Mouse (Mus musculus) liver, embryonic 13.5 days (tissue): ENCODE results near the gene Cfap161. TPM values are rescaled to one million over a fixed set of nuclear protein-coding genes. Genes with fewer than 3 reads are reported as not detected.

Experiments used
- ATAC-seq: fragments of 200-750 bp; cut with Nextera tagmentation; 2 replicates; pipeline ENCODE4 v1.8.0; 2017; ENCODE audit warnings: low read depth, mild to moderate bottlenecking, moderate number of reproducible peaks, moderate library complexity
- DNase-seq: peaks from one replicate; pipeline ENCODE4 v3.0.0; 2022
- H3K27ac ChIP-seq: fragments of 300-500 bp; sonication (generic); 2 replicates; pipeline ENCODE4 v1.5.1; 2015; ENCODE audit warnings: moderate library complexity, mild to moderate bottlenecking, inconsistent platforms
- H3K27me3 ChIP-seq: fragments of 300-500 bp; sonication (generic); 2 replicates; pipeline ENCODE4 v1.6.1; 2015; ENCODE audit warnings: mild to moderate bottlenecking, inconsistent platforms
- H3K36me3 ChIP-seq: fragments of 300-500 bp; sonication (generic); 2 replicates; pipeline ENCODE4 v1.6.1; 2015; ENCODE audit warnings: mild to moderate bottlenecking, inconsistent platforms
- H3K4me1 ChIP-seq: fragments of 300-500 bp; sonication (generic); replicated peaks from 2 replicates; pipeline ENCODE4 v1.6.1; 2015; ENCODE audit warnings: inconsistent platforms
- H3K4me2 ChIP-seq: fragments of 300-500 bp; sonication (generic); 2 replicates; pipeline ENCODE4 v1.6.1; 2015; ENCODE audit warnings: inconsistent platforms, mild to moderate bottlenecking, moderate library complexity
- H3K4me3 ChIP-seq: fragments of 300-500 bp; sonication (generic); replicated peaks from 2 replicates; pipeline ENCODE4 v1.5.1; 2015; ENCODE audit warnings: mild to moderate bottlenecking, inconsistent platforms
- H3K9ac ChIP-seq: fragments of 300-500 bp; sonication (generic); 2 replicates; pipeline ENCODE4 v1.6.1; 2015; ENCODE audit warnings: mild to moderate bottlenecking, inconsistent platforms
- H3K9me3 ChIP-seq: fragments of 300-500 bp; sonication (generic); replicated peaks from 2 replicates; pipeline ENCODE4 v1.6.1; 2016; ENCODE audit warnings: inconsistent platforms
- whole genome bisulfite sequencing: fragments of 180-500 bp; shearing (Covaris S2); methylation state at CpG from one replicate; pipeline ENCODE4 v1.1.7; 2015; ENCODE audit not compliant: insufficient replicate concordance; 5-methylcytosine and 5-hydroxymethylcytosine counted together
- polyA plus RNA-seq: library from polyadenylated mRNA; unstranded; fragments of >200 nt; fragmentation: Nextera tagmentation; extraction: Ambion mirVana; gene quantifications from 2 replicates; pipeline ENCODE4 v1.2.1, GENCODE M21; 2015

Gene Cfap161
- polyA plus RNA-seq, 1 experiment from 2014 or later, result not detected

DNA sequence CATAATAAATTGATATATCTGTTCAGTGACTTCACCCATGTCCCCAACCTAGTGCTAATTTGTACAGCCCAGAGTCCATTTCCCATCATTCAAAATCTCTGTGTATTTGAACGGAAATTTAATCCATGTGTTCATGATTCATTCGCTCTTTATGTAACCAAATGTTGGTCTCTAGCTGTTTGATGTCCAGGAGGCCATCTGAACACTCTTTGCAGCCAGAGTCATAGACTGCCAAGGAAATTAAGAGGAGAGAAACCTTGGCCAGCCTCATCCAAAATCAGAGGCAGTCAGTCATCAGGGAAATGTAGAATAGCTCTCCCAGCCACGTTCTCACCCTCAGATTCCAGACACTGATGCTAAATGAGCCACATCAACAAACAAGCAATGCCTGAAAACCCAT lies 31.0 kb downstream of the Cfap161 start:
- H3K27me3 ChIP-seq, result no peaks in the 10 kb centered on the region
- H3K36me3 ChIP-seq, result no peaks in the 10 kb centered on the region
- H3K27ac ChIP-seq, result no peak overlapping the region
- no peak overlapping the region for H3K4me2 ChIP-seq
- 45% methylated on average over 3 of the region's 3 CpGs for WGBS
- no peak overlapping the region for H3K9ac ChIP-seq
- H3K4me3 ChIP-seq, result no peak overlapping the region
- ATAC-seq, result no peak
- H3K4me1 ChIP-seq, result no peaks in the 10 kb centered on the region
- no peaks in the 10 kb centered on the region for H3K9me3 ChIP-seq
- DNase-seq, result no peak

DNA sequence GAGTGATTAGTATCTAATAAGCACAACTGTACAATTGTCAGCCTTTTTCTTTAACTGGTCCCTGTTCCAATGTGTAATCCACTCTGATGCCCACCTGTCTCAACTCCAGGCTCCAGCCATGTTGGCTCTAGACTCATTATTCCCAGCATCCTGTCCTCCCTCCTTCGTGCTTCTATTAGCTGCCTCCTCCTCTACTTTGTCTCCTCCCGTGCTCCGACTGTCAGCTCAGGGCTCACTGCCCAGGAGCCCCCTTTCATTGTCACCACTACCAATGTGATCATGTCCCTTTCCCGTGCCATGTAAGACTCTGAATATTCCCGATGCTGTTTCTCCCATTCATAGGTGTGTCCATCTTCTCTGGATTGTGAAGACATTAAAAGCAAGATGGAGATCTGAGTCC lies 32.3 kb downstream of the Cfap161 start:
- H3K4me1 ChIP-seq, result no peaks in the 10 kb centered on the region
- no peak overlapping the region for H3K9ac ChIP-seq
- no peaks in the 10 kb centered on the region for H3K27me3 ChIP-seq
- no peak for ATAC-seq
- H3K4me3 ChIP-seq, result no peak overlapping the region
- 58% methylated on average over 5 of the region's 5 CpGs for whole genome bisulfite sequencing
- DNase-seq, result no peak
- no peaks in the 10 kb centered on the region for H3K9me3 ChIP-seq
- H3K27ac ChIP-seq, result no peak overlapping the region
- H3K4me2 ChIP-seq, result no peak overlapping the region
- H3K36me3 ChIP-seq, result no peaks in the 10 kb centered on the region

DNA sequence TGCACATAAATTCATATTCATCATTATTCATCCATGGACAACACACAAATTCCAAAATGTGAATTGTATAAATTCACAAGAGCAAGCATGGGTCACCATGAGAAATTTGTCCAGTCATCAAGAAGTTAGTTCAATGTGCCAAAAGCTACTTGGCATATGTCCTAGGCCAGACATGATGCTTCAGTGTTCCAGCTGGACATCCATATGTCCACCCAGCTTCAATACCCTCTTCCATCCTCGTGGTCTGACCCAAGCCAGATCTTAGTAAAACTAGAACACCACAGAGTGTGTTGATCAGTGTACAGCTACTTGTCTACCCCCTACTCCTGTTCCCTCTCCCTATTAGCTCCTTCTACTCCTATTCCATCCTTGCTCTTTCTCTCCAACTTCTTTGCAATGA lies 43.6 kb downstream of the Cfap161 start:
- no peak for ATAC-seq
- H3K36me3 ChIP-seq, result no peaks in the 10 kb centered on the region
- no peak overlapping the region for H3K9ac ChIP-seq
- H3K4me2 ChIP-seq, result no peak overlapping the region
- H3K4me3 ChIP-seq, result no peak overlapping the region
- H3K4me1 ChIP-seq, result no peaks in the 10 kb centered on the region
- no peak for DNase-seq
- no peaks in the 10 kb centered on the region for H3K27me3 ChIP-seq
- 33% methylated on average over 1 of the region's 1 CpGs for WGBS
- no peaks in the 10 kb centered on the region for H3K9me3 ChIP-seq
- H3K27ac ChIP-seq, result no peak overlapping the region

DNA sequence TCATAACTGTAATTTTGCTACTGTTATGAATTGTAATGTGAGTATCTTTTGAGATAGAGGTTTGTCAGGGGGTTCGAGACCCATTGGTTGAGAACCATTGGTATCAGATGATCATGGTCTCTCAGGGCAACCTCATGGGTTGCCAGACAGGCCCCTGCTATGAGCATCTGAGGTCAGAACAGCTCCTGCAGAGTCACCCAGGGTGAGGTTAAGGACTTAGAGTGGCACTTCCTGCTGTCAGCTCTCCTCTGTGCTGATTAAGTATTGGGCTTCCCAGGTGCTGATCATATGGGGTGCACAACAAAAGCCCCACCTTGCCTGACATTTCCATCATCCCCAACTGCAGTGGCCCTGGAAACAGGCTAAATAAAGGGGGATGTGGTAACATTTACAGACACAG lies 46.3 kb downstream of the Cfap161 start:
- Histone ChIP-seq H3K27ac (no peak overlapping the region), H3K9ac (no peak overlapping the region), H3K36me3 (no peaks in the 10 kb centered on the region), H3K4me1 (no peaks in the 10 kb centered on the region), H3K4me2 (no peak overlapping the region), H3K4me3 (no peak overlapping the region), H3K27me3 (no peaks in the 10 kb centered on the region), H3K9me3 (no peaks in the 10 kb centered on the region)
- WGBS, result 43% methylated on average over 1 of the region's 1 CpGs
- DNase-seq (no peak), ATAC-seq (no peak)

DNA sequence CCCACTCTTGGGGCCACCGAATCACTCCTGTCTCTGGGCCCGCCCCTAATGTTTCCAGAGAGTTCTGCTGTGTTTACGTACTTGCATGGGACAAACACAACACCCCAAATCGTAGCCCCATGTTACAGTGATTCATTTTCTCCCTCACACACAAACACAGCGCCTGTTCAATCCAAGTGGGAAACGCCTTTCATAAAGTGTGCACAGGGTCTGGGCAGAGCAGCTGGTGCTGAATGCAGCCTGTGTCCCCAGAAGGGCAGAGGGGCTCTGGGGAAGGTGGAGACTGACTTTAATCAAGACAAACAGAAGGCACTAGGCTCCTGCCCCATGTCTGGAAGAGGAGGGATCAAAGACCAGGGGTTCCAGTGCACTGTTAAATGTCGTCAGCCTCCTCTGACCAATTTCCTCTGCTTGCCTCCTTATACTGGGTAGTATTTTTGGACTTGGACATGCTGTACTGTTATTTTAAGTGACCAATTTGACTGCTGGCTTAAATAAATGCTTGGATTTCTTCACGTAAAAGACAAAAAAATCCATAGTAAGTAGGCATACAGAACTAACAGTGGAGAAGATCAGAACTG lies 48.5 kb downstream of the Cfap161 start:
- Histone ChIP-seq H3K4me2 (no peak overlapping the region), H3K4me3 (no peak overlapping the region), H3K27me3 (no peaks in the 10 kb centered on the region), H3K36me3 (no peaks in the 10 kb centered on the region), H3K4me1 (no peaks in the 10 kb centered on the region), H3K9ac (no peak overlapping the region), H3K27ac (no peak overlapping the region), H3K9me3 (no peaks in the 10 kb centered on the region)
- no peak for DNase-seq
- WGBS, result 58% methylated on average over 8 of the region's 8 CpGs
- ATAC-seq, result no peak

DNA sequence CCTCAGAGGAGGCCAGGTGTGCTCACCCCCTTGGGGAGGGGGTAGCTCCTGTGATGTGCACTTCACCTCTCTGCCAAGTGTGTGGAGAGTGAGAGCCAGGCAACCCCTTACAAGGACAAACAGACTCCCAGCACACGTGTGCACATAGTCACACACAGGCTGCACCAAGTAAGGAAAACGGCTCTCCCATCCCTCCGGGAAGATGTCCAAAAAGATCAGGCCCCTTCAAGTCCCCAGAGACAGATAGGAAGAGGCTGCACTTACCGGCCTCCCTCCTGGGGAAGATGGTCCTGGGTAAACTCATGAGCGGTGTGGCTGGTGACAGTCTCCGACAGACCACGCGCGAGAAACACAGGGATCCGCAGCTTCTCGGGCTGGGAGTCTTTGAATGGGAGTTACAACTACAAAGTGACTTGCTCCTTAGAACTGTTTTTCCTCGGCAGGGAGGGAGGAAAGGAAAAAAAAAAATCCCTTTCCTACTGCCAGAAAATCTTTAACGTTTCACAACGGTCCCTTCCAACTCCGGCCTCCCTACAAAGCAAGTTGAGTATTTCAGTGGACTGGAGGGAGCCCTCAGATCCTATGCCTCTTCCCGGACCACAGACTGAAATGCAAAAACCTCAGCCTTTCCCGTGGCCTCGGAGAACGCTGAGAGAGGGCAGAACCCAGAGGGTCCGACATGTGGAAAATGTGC lies 49.1 kb downstream of the Cfap161 start, which contains the start of gene Il16:
TSS of gene Il16 (minus strand) at position 314 of the 694 bp plus-strand sequence.
- H3K9ac ChIP-seq, result no peak within 1 kb of the TSS
- ATAC-seq (no peak), DNase-seq (no peak)
- WGBS, result 53% methylated on average over 20 of the region's 20 CpGs
- H3K27me3 ChIP-seq, result no peaks in the 10 kb centered on the region
- H3K4me2 ChIP-seq, result no peak within 1 kb of the TSS
- H3K4me1 ChIP-seq, result no peaks in the 10 kb centered on the region
- no peaks in the 10 kb centered on the region for H3K36me3 ChIP-seq
- H3K27ac ChIP-seq, result no peak within 1 kb of the TSS
- no peaks in the 10 kb centered on the region for H3K9me3 ChIP-seq
- H3K4me3 ChIP-seq, result no peak within 1 kb of the TSS

DNA sequence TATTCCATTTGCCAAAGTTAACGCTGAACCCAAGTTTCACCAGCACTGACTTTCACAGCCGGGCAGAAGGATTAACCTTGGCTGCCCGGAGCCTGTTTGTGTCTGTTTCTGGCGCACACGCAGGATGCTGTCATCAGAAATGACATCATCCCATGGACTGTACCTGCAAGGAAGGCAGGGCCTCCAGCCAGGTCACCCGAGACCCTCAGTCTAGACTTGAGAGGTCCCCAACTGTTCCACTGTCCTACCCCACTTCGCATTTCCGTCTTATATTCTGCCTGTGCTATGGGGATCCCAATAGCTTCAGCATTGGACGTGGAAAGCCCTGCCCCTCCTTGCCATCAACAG lies 49.6 kb downstream of the Cfap161 start:
- ATAC-seq, result no peak
- no peak overlapping the region for H3K4me2 ChIP-seq

DNA sequence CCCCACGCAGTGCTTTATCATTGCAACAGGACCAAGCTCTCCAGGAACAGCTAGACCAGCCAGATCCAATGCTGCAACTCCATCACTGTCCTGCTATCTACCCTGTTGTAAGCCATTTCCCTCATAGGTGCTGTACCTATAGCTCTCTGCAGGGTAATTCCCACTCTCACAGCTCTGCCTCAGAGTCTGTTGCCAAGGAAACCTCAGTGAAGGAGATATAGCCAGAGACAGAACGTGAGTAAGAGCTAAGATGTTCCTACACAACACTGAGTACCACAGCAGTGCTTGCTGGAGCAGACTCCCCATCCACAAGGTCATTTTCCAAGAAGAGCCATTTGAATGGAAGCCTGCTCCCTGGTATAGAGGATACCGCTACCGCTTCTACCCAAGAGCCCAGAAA lies 50.4 kb downstream of the Cfap161 start:
- Histone ChIP-seq H3K27ac (no peak overlapping the region), H3K4me3 (no peak overlapping the region), H3K27me3 (no peaks in the 10 kb centered on the region), H3K9ac (no peak overlapping the region), H3K4me1 (no peaks in the 10 kb centered on the region), H3K4me2 (no peak overlapping the region), H3K9me3 (no peaks in the 10 kb centered on the region), H3K36me3 (no peaks in the 10 kb centered on the region)
- ATAC-seq (no peak), DNase-seq (no peak)
- 70% methylated on average over 4 of the region's 4 CpGs for WGBS

More for the DNA sequence above, 49.6 kb downstream of the Cfap161 start:
- H3K4me1 ChIP-seq, result no peaks in the 10 kb centered on the region
- no peak for DNase-seq
- no peak overlapping the region for H3K4me3 ChIP-seq
- WGBS, result 60% methylated on average over 9 of the region's 9 CpGs
- H3K9ac ChIP-seq, result no peak overlapping the region
- H3K27ac ChIP-seq, result no peak overlapping the region
- H3K27me3 ChIP-seq, result no peaks in the 10 kb centered on the region
- H3K9me3 ChIP-seq, result no peaks in the 10 kb centered on the region
- H3K36me3 ChIP-seq, result no peaks in the 10 kb centered on the region

DNA sequence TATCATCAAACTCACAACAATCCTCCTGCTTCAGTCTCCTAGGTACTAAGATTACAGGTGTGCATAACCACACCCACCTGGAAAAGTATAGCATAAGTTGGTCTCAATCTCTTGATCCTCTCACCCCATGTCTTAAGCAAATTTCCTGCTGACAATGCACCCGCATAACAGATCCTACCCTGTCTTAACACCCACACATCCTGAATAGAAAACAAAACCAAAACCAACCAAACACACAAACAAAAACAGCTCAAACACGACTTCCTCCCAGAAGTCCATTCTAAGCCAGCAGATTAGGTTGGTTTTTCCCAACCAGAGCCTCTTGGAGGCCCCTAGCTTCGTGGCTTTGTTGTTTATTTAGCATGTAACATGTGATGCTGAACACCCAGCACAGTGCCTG lies 52.0 kb downstream of the Cfap161 start:
- 27% methylated on average over 3 of the region's 3 CpGs for WGBS
- H3K9me3 ChIP-seq, result no peaks in the 10 kb centered on the region
- H3K27ac ChIP-seq, result no peak overlapping the region
- no peak overlapping the region for H3K9ac ChIP-seq
- H3K4me2 ChIP-seq, result no peak overlapping the region
- no peak overlapping the region for H3K4me3 ChIP-seq
- DNase-seq (no peak), ATAC-seq (no peak)
- no peaks in the 10 kb centered on the region for H3K27me3 ChIP-seq
- H3K4me1 ChIP-seq, result no peaks in the 10 kb centered on the region
- no peaks in the 10 kb centered on the region for H3K36me3 ChIP-seq

DNA sequence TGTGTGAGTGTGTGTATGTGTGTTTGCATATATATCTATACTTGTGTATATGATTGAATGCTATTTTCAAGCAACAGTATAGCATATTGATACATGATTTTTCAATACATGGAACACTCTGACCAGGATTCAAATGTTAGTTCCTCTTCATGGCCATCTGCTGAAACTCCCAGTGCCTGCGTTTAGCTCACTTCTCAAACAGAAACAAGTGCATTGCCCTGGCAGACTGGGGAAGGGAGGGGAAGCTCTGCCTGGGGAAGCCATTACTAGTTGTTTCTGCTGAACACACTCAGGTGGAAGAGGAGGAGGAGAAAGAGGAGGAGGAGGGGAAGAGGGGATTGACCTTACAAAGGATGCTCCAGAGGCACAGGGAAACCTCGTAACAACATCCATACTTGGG lies 52.7 kb downstream of the Cfap161 start:
- Histone ChIP-seq H3K36me3 (no peaks in the 10 kb centered on the region), H3K27me3 (no peaks in the 10 kb centered on the region), H3K4me3 (no peak overlapping the region), H3K9ac (no peak overlapping the region), H3K27ac (no peak overlapping the region), H3K4me2 (no peak overlapping the region), H3K4me1 (no peaks in the 10 kb centered on the region), H3K9me3 (no peaks in the 10 kb centered on the region)
- DNase-seq, result no peak
- ATAC-seq, result no peak
- WGBS, result 45% methylated on average over 2 of the region's 2 CpGs

DNA sequence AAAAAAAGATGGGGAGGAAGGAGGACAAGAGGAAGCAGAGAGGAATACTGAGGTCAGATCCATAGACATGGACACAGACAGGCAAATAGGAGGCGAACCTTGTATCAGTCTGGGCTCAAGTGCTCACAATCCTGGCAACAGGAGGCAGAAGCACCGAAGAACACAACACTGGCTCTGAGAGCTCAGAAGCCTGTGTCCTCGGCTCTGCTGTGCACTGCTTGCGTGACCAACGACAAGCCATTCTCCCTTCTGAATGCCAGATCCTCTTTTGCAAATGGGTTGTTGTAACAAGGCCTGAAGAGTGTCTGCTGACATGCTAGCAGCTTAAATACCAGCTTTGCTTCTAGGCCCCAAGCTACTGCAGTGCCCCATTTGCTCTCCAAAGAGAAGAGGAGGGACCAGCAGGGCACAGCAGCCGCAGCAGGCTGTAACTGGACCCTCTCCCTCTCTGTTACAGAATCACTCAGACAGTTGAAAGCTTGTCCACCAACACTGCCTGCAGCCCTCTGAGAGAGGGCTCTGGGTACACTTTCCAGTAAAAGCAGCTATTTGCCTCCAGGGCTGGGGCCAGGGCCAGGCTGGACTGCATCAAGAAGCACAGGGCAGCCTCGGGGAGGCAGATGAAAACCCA lies 54.9 kb downstream of the Cfap161 start:
- ATAC-seq (no peak), DNase-seq (no peak)
- Histone ChIP-seq H3K4me3 (no peak overlapping the region), H3K9ac (no peak overlapping the region), H3K27ac (no peak overlapping the region), H3K36me3 (no peaks in the 10 kb centered on the region), H3K4me1 (no peaks in the 10 kb centered on the region), H3K9me3 (no peaks in the 10 kb centered on the region), H3K4me2 (no peak overlapping the region), H3K27me3 (no peaks in the 10 kb centered on the region)
- WGBS, result 55% methylated on average over 7 of the region's 7 CpGs
